Mouse (Mus musculus): ENCODE results near the gene Fam19a4. TPM values are rescaled to one million over a fixed set of nuclear protein-coding genes. Genes with fewer than 3 reads are reported as not detected.
A peak's percentile ranks its signal among the peaks of the same experiment; 100 is the strongest.

Gene Fam19a4
- under 1 TPM; 0.15 to 0.36 TPM for total RNA-seq (2021)
- long read RNA-seq, partial matches to known transcripts = 0 of 1 reads
- long read RNA-seq, other reads (novel, unspliced or antisense) = 0 of 1 reads

DNA sequence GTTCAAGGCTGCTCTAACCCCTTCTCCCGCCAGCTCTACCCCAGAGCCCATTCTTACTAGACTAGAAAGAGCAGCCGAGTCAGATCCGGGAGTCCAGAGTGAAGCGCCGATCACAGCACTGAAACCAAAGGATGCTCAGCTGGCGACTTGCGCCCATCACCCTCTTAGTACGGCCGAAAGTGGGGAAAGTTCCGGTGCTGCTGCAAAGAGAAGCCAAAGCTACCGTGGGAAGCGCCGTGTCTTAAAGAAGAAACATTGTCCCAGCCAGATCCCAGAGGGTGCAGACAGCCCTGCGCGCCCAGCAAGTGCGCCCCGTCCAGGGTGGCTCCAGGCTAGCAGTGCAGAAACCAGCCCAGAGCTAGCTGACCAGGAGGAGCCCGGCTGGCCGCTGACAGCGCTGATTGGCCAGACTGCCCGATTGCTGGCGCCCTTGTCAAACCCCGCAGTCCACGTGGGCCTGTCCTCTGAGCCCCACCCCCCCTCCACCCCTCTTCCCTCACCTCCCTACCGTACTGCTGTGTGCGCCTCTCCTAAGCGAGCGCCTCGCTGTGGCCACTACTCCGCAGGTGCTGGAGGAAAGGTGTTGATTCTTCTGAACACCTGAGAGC is at the start of gene Fam19a4:
Fam19a4 (minus strand) TSS at position 340 of the 608 bp plus-strand sequence.
- DNase-seq (ENCODE audit: low spot score in 2 of 2) = no peak

DNA sequence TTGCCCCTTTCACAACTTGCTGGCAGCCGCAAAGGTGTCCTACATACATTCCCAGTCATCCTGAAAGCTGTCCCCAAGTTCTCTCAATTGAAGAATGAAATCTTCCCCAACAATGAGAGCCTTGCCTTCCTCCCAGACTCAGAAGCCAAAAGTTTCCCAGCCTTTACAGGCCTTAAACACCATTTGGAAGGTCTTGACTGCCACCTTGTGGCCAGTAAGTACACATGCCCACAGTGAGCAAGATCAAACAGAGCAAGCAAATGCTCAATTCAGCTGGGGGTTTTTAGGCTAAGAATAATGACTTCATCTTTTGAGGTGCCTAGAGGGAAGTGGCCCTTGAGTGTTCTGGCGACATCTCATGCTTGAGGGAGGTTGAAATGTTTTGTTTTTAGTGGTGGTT is 46.6 kb upstream of the Fam19a4 start:
- peak in 1 of 2 experiments; percentile 75 for DNase-seq (ENCODE audit: low spot score in 2 of 2)

DNA sequence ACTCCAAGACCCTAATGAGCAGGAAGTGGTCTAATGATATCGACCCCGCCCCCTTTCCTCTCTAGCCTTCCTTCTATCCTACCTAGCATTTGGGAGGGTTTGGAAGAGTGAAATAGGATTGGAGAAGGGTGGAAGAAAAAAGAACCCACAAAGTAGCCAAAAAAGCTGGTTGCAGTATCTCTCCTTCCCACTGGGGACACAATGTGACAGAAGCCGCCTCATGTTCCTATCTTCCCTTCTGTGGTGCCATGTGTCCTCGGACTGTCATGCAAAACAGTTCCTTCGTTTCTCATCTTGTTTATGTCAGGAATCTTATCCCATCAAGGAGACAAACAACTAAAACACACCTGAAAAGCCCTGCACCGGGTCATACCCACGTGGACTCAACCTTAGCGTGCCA is 45.9 kb upstream of the Fam19a4 start:
- DNase-seq (ENCODE audit: low spot score in 2 of 2) = peak; percentile 18 to 51

DNA sequence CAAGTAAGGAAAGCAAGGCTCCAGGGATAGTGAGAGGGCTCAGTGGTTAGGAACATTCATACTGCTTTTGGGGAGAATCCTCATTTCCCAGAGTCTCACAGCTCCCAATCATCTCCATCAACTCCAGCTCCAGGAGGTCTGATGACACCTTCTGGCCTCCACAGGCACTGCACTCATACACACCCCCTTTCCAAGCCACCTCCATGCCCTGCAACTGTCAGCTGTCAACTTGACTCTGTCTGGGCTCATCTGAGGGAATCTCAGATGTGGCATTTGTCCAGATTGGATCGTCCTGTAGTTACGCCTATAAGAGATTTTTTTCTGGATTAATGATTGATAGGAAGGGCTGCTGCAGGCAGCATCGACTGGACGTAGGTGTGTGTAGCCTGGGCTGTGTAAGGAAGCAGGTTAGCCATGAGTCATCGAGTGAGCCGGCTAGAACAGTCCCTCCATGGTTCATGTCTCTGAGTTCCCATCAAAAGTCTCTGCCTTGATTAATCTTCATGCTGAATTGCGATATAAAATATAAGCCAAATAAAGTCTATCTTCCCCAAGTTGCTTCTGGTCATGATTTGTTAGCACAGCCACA is 44.1 kb upstream of the Fam19a4 start:
- DNase-seq (ENCODE audit: low spot score in 2 of 2) = no peak

DNA sequence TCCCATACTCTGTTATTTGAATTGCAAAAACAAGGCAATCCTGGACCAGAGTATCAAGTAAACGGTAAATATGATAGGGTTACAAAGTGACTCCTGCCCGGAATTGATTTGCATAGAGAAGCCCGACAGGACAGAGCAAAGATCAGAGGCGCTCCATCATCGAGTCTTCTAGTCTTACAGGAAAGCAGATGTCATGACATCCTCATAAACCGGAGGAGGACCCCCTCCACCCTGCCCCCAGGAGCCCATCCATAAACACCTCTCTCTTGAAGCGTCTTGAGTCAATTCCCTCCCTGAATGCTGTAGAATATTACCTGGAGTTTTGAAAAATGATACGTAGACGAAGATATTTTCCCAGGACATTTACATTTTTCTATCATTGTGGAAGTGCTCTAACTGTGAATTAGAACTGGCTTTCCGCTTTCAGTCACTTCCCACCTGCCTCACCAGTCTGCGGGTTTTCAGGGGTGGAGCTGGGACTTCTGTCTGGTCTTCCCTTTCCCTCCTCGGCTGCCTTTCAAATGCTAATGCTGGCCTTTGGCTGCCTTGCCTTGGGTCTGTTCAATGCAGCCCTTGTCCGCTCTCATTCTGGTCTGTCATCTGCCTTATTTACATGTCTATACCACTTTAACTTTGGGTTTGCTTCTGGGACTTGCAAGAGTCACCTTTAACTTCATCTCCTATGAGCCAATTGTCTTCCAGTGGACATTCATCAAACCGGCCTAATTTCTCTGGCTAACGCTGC is 41.9 kb upstream of the Fam19a4 start:
- DNase-seq (ENCODE audit: low spot score in 2 of 2) = no peak

DNA sequence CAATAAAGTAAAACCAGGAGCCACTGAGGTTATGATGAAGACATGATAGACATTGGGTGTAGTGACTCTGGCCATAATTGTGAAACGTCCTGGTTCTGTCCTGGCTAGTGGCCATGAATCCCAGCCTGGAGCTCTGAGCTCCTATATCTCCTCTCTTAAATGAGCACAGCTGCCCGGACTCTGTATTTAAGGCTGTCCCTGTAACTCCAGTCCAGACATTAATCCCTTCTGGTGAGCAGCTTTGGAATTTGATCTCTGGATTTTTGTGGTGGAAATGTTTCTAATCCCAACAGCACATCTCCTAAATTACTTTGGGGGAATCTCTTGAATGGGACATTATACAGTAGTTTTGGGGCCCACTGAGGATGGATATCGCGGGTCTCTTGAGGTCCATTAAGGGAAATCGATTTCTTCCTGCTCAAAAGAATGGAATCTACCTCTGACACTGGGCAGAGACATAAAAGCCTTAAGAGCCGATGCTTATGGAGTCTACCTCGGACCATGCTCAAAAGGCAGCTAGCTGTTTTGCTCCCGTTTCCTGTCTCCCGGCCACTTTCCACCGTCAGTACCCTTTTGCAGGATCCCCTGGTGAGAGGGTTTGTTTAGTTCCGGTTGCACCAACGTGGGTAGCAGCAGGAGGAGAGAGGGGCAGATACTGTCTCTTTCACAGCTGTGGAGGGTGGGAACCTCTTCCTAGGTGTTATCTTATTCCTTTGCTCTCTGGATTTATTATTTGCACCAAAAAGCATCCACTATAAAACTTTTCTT is 41.2 kb upstream of the Fam19a4 start:
- DNase-seq (ENCODE audit: low spot score in 2 of 2) = no peak

DNA sequence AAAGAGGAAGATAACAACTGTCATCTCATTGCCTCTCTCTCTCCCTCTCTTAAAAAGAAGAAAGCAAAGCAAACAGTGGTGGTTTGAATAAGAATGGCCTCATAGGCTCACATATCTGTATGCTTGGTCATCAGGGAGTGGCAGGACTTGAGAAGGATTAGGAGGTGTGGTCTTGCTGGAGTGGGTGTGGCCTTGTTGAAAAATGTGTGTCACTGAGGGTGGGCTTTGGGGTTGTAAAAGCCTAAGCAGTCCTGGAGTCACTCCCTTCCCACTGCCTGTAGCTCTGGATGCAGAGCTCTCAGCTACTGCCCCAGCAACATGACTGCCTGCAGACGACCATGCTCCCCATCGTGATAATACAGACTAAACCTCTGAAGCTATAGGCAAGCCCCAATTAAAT is 22.1 kb upstream of the Fam19a4 start:
- no peak for DNase-seq (ENCODE audit: low spot score in 2 of 2)

DNA sequence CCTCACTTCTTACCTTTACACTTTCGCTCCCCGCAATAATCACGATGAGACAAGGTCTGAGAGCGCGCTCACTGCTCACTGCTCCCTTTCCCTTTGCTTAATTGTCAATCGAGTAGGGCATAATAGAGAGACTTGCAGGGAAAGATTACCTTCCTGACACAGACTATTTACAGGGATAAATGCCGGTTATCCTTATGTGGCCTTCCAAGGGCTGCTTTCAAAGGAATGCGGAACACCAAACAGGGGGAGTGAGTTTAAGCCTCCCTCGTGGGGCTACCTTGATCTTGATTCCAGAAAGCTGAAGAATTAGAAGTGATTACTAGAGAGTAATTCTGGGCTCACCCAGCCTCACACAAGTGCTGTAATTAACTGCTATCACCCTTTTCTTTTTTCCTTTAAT is 19.8 kb upstream of the Fam19a4 start:
- no peak for DNase-seq (ENCODE audit: low spot score in 2 of 2)

DNA sequence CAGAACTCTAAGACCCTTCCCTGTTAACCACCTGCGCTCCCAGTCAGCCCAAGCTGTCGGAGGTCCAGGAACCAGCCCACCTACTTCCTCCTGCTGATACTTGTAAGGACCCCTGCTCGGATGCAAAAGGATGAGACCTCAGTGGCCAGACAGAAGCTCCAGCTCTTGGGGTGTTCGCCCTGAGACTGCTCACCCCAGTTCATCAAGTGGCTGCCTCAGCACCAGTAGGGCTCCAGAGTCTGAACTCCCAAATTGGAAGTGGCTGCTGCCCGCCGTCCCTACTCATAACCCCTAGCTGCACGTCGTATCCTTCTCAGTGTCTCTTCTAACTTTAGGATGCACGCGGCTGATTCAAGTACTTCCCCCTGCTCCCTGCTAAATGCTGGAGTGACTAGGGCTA is 614 bp downstream of the Fam19a4 start:
- DNase-seq (ENCODE audit: low spot score in 2 of 2) = no peak

DNA sequence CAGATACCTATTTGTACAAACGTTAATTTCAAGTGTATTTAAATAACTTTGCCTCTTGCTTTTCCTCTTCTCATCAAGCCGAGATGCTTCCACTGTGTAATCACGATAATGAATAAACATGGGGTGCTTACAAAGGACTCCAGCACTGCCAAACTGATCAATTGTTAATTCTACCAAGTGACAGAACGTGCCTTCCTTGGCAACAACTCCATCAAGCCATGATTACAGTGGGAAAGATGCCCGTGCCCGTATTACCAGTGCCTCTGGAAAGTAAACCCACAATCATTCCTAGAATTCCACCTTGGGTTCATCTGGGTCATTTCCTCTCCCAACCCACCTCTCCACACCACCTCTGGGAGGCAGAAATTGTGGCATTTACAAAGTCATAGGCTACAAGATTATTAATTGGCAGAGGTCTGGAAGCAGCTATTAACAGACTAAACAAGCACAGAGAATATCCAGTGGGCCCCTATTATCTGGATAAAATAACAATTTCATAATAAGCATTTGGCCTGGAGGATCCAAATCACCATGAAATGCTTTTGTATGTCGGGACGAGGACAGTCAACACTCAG is 7.9 kb downstream of the Fam19a4 start:
- no peak for DNase-seq (ENCODE audit: low spot score in 2 of 2)

DNA sequence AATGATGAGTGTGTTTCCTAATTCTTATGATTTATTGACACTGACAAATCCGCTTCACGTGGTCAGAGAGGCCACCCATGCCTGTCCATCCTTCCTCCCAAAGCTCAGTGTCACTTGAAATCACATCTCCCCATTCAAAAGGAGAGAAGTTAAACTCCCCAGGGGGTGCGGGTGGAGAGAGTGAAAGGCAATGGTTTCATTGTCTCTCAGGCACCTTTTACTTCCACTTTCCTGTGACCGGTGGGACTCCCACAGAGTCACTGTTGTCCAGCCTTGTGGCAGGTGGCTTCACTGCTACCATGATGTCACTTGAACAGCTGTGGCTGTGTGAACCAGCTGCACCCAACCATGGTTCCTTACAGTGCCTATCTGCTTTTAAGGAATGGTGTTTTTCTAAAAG is 11.8 kb downstream of the Fam19a4 start:
- DNase-seq (ENCODE audit: low spot score in 2 of 2) = no peak

DNA sequence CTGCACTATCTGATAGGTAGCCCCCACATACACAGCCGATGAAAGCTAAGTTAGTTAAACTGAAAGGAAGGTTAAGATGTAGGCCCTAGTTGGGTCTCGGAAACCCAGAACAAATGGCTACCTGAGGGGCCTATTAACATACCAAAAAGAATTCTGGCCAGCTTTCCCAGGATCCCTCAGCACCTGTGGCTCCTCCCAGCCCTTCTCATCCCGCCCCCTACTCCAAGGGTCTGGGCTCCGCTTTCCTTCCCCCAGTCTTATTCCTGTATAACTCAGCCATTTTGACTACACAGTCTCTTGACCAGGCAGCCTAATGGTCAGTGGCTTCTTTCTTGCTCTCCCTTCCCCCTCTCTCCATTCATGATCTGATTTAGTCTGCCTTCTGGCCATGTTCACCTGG is 13.7 kb downstream of the Fam19a4 start:
- no peak for DNase-seq (ENCODE audit: low spot score in 2 of 2)

DNA sequence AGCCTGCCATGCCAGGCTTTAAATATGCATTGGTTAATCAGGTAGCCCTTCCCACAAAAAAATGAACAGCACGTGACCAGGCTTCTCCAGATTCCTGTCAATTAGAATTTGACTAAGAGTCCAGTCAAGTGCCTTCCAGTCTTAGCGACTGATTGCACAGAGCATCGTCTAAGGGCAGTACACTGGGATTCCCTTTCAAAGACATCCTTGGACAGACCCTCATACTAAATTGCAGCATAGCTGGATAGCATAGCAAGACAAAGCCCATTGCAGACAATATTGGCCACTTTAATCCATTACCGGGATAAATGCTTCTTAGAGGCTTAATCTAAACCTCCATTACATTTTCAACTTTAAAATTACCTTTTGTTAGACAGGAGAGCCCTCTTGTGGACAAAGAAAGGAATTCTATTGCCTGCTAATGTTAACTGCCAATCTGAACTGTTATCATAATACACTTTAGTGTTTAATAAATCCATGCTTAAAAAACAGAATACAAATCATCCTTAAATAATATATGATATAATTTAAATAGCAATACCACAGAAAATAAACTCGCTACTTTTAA is 33.0 kb downstream of the Fam19a4 start:
- DNase-seq (ENCODE audit: low spot score in 2 of 2) = peak in 1 of 2 experiments; percentile 53

DNA sequence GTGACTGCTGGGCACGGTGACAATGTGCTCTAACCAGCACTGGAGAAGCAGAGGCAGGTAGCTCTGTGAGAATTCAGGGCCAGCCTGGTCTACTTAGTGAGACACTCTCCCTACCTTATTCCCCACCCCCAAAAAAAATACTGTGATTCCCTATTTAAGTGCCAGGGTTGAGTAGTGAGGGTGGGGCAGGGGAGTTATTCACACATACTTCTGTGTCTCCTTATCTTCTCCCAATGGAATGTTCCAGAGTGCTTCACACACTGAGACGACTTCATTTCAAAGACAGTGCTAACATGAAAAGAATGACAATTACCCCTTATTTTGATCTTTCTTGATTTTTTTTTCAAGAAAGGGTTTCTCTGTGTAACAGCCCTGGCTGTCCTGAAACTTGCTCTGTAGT is 40.9 kb downstream of the Fam19a4 start:
- DNase-seq (ENCODE audit: low spot score in 2 of 2) = no peak

DNA sequence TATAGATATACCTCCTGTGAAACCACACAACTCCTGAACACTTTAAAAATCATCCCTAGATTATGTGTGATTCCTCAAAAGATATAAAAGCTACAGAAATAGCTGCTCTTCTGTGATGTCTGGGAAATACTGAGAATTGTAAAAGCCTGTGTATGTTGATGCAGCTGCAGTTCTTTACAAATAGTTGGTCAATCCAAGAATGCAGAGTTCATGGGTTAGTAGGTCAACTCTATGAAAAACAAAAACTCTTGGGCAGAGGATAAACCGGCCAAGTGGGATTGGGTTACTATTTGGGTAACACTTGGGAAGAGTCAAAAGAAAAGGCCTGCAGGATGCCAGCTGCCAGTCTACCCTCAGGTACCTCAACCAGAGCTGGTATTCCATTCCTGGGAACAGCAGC is 43.5 kb downstream of the Fam19a4 start:
- no peak for DNase-seq (ENCODE audit: low spot score in 2 of 2)

DNA sequence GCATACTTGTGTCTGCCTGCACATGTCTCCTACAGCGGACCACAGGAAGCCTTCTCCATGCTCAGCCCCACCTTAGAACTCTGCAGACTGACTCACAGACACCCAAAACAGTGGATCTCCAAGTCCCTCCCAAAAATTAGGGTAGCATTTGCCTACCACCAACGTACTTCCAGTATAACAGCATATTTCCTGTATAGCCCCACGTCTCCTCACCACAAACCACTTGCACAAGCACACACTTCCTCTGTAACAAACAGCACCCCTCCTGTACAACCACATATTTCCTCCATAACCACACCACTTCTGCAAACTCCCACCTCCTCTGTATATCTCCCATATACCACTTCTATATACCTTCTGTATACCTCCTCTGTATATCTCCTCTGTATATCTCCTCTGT is 44.2 kb downstream of the Fam19a4 start:
- DNase-seq (ENCODE audit: low spot score in 2 of 2) = no peak

DNA sequence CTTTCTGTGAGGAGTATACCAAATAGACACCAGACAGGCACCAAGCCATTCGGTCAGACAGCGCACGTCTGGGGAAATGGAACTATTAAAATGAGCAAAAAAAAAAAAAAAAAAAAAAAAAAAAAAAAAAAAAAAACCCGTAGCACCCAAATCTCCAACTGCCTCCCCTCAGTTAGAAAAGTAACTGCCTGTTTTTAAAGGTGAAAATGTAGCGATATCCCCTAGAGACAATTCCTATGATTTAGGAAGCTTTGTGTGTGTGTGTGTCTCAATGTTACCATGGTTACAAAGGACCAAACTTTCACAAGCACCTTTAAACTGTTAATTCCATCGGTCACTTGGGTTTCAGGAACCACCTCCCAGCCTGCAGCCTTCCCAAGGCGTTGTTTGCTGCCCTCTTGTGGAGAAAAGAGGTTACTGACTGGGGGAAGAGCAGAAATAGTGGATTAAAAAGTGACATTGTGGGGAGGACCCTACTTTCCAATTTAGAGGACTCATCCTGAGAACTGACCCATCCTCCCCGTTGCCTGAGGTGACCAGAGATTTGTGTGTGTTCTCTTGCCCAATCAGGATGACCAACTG is 53.6 kb downstream of the Fam19a4 start:
- peak in 1 of 2 experiments; percentile 74 for DNase-seq (ENCODE audit: low spot score in 2 of 2)

DNA sequence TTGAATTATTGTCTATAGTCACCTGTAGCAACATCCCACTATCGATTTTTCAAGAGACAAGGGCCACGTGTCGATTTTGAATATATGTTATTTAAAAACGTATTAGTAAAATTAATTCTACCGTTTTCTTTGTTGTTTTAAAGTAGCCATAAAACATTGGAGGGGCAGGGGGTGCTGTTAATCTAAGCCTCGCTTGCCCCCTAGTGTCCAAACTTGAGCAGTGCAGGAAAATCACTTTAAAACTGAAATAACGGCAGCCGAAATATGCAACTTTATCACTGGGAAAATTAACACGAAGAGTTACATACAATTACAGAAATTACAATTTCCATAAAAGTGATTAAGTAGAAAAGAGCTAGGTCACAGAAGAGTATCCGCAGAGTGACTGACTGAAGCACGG is 55.2 kb downstream of the Fam19a4 start:
- peak in 1 of 2 experiments; percentile 68 for DNase-seq (ENCODE audit: low spot score in 2 of 2)

DNA sequence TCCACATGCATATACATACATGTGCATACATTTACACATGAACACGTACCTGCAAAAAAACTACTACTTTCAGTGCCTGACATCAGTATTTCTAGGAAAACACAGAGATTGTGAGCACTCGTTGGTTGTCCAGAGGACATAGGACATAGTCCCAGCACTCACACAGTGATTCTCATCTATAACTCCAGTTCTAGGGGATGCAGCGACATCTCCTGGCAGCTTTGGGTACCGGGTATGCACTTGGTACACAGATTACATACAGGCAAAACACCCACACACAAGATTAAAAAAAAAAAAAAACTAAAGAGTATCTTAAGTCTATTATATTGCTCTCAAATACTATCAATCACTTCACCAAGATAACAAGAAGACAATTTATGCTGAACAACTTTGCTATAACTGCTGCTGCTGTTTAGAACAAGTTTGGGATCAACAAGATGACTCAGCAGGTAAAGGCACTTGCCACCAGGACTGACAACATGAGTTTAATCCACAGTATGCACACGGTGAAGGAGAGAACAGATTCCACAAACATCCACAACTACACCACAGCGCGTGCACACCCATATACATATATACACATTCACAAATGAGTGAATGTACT is 64.6 kb downstream of the Fam19a4 start:
- no peak for DNase-seq (ENCODE audit: low spot score in 2 of 2)

DNA sequence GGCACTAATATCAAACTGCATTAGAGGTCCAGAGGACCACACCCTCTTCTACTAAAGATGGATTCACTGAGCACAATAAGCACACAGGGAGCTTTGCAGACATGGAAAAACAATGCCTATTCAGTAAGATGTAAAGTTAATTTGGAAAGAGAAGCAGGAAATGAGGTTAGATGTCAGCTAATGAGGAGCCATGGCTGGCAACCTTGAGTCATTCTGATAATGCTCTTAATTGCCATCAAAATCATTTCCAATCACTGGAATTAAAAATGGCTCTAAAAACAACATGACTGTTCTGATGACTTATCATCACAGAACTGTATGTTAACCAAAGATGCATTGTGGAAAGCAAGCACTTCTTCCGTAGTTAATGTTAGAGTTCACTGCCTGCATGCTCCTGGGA is 68.5 kb downstream of the Fam19a4 start:
- DNase-seq (ENCODE audit: low spot score in 2 of 2) = no peak

Data from layer of hippocampus, adult 18-20 months (tissue).